Mouse (Mus musculus) MEL (cell line): ENCODE measurements around the gene Neu2. TPM values are rescaled to one million over a fixed set of nuclear protein-coding genes. Genes with fewer than 3 reads are reported as not detected.
A peak's percentile ranks its signal among the peaks of the same experiment; 100 is the strongest.

Experiments used
- DNase-seq: peaks from one replicate; pipeline ENCODE4 v3.0.0; 2011; ENCODE audit warnings: low read depth, low spot score
- H3K27ac ChIP-seq: 2 replicates; pipeline ENCODE4 v1.5.1; 2012; ENCODE audit warnings: low read depth, mild to moderate bottlenecking, control low read depth, low read length, moderate library complexity; ENCODE audit not compliant: control insufficient read depth
- H3K27me3 ChIP-seq, 2 experiments: fragments of 150-350 bp in 1 of 2; sonication (generic) in 1 of 2; 2 replicates each; pipeline ENCODE4 v1.6.1; 2012; ENCODE audit warnings: low read length in 2 of 2, mild to moderate bottlenecking in 2 of 2, improper control_type of control experiment in 1 of 2, moderate library complexity in 1 of 2; ENCODE audit not compliant: insufficient read depth in 2 of 2, control insufficient read depth in 1 of 2
- H3K36me3 ChIP-seq, 2 experiments: 2 replicates each; pipeline ENCODE4 v1.6.1; 2012 to 2014; ENCODE audit warnings: low read length in 2 of 2, improper control_type of control experiment in 1 of 2, inconsistent platforms in 1 of 2, mild to moderate bottlenecking in 1 of 2; ENCODE audit not compliant: insufficient read depth in 2 of 2, control insufficient read depth in 1 of 2
- H3K4me1 ChIP-seq, 2 experiments: fragments of 150-350 bp in 1 of 2; sonication (generic) in 1 of 2; 2 replicates each; pipeline ENCODE4 v1.6.1; 2012; ENCODE audit warnings: low read length in 2 of 2, improper control_type of control experiment in 1 of 2, mild to moderate bottlenecking in 1 of 2; ENCODE audit not compliant: insufficient read depth in 2 of 2, control insufficient read depth in 1 of 2
- H3K4me3 ChIP-seq, 2 experiments: fragments of 150-350 bp in 1 of 2; sonication (generic) in 1 of 2; 2 replicates each; pipeline ENCODE4 v1.5.1; 2012; ENCODE audit warnings: low read depth in 2 of 2, low read length in 2 of 2, mild to moderate bottlenecking in 2 of 2, moderate library complexity in 2 of 2, control low read depth in 1 of 2, improper control_type of control experiment in 1 of 2; ENCODE audit not compliant: control insufficient read depth in 1 of 2, insufficient read depth in 1 of 2
- H3K79me2 ChIP-seq: 2 replicates; pipeline ENCODE4 v1.6.1; 2012; ENCODE audit warnings: mild to moderate bottlenecking, low read length, moderate library complexity; ENCODE audit not compliant: control insufficient read depth, poor library complexity, insufficient read depth
- H3K9ac ChIP-seq: 2 replicates; pipeline ENCODE4 v1.6.1; 2012; ENCODE audit warnings: low read depth, mild to moderate bottlenecking, control low read depth, low read length, moderate library complexity; ENCODE audit not compliant: control insufficient read depth, poor library complexity, severe bottlenecking
- H3K9me3 ChIP-seq: fragments of 150-350 bp; sonication (generic); replicated peaks from 2 replicates; pipeline ENCODE4 v1.6.1; 2012; ENCODE audit warnings: mild to moderate bottlenecking, low read length, improper control_type of control experiment, moderate library complexity; ENCODE audit not compliant: insufficient read depth
- BHLHE40 ChIP-seq: IDR thresholded peaks from 2 replicates; pipeline ENCODE4 v1.6.1; 2012; ENCODE audit warnings: low read depth, mild to moderate bottlenecking, inconsistent platforms, low read length, improper control_type of control experiment, borderline replicate concordance
- CHD1 ChIP-seq: IDR thresholded peaks from 2 replicates; pipeline ENCODE4 v1.6.1; 2012; ENCODE audit warnings: low read depth, mild to moderate bottlenecking, inconsistent platforms, low read length, improper control_type of control experiment
- CHD2 ChIP-seq: IDR thresholded peaks from 2 replicates; pipeline ENCODE4 v1.6.1; 2011; ENCODE audit warnings: low read length, improper control_type of control experiment
- CTCF ChIP-seq, 3 experiments: IDR thresholded peaks in 2 of 3; conservative IDR thresholded peaks in 1 of 3; 2 replicates each; pipeline ENCODE4 v1.5.1; 2011 to 2012; ENCODE audit warnings: low read length in 3 of 3, low read depth in 2 of 3, mild to moderate bottlenecking in 2 of 3, improper control_type of control experiment in 1 of 3, inconsistent platforms in 1 of 3, mixed read lengths in 1 of 3, moderate library complexity in 1 of 3; ENCODE audit not compliant: control insufficient read depth in 1 of 3, insufficient read depth in 1 of 3, poor library complexity in 1 of 3, severe bottlenecking in 1 of 3
- ELF1 ChIP-seq: IDR thresholded peaks from 2 replicates; pipeline ENCODE4 v1.6.1; 2014; ENCODE audit warnings: low read depth, mild to moderate bottlenecking, inconsistent platforms, low read length, improper control_type of control experiment, moderate library complexity
- EP300 ChIP-seq, 2 experiments: IDR thresholded peaks; 2 replicates each; pipeline ENCODE4 v1.6.1; 2011; ENCODE audit warnings: improper control_type of control experiment in 2 of 2, low read length in 2 of 2, low read depth in 1 of 2, mild to moderate bottlenecking in 1 of 2
- ETS1 ChIP-seq: IDR thresholded peaks from 2 replicates; pipeline ENCODE4 v1.6.1; 2012; ENCODE audit warnings: low read depth, mild to moderate bottlenecking, inconsistent platforms, low read length, improper control_type of control experiment, moderate library complexity
- HCFC1 ChIP-seq: IDR thresholded peaks from 2 replicates; pipeline ENCODE4 v1.6.1; 2012; ENCODE audit warnings: low read depth, mild to moderate bottlenecking, inconsistent platforms, low read length, improper control_type of control experiment, moderate library complexity
- KAT2A ChIP-seq: conservative IDR thresholded peaks from 2 replicates; pipeline ENCODE4 v1.6.1; 2012; ENCODE audit warnings: low read depth, low read length, improper control_type of control experiment, inconsistent platforms
- MAFK ChIP-seq: IDR thresholded peaks from 2 replicates; pipeline ENCODE4 v1.6.1; 2011; ENCODE audit warnings: low read depth, mild to moderate bottlenecking, low read length, improper control_type of control experiment, borderline replicate concordance
- MAZ ChIP-seq: IDR thresholded peaks from 2 replicates; pipeline ENCODE4 v1.6.1; 2012; ENCODE audit warnings: low read depth, mild to moderate bottlenecking, inconsistent platforms, low read length, improper control_type of control experiment
- MXI1 ChIP-seq: IDR thresholded peaks from 2 replicates; pipeline ENCODE4 v1.6.1; 2011; ENCODE audit warnings: mild to moderate bottlenecking, low read depth, low read length, improper control_type of control experiment
- MYB ChIP-seq: IDR thresholded peaks from 2 replicates; pipeline ENCODE4 v1.6.1; 2011; ENCODE audit warnings: mild to moderate bottlenecking, low read depth, low read length, improper control_type of control experiment
- MYC ChIP-seq: IDR thresholded peaks from 2 replicates; pipeline ENCODE4 v1.6.1; 2011; ENCODE audit warnings: low read depth, mild to moderate bottlenecking, low read length, improper control_type of control experiment, moderate library complexity
- NELFE ChIP-seq: IDR thresholded peaks from 2 replicates; pipeline ENCODE4 v1.6.1; 2011; ENCODE audit warnings: low read depth, low read length, improper control_type of control experiment
- POLR2A ChIP-seq, 2 experiments: IDR thresholded peaks; 2 replicates each; pipeline ENCODE4 v1.6.1; 2011 to 2012; ENCODE audit warnings: low read length in 2 of 2, mild to moderate bottlenecking in 2 of 2, control low read depth in 1 of 2, improper control_type of control experiment in 1 of 2, low read depth in 1 of 2, moderate library complexity in 1 of 2; ENCODE audit not compliant: control insufficient read depth in 1 of 2, insufficient read depth in 1 of 2, poor library complexity in 1 of 2
- RAD21 ChIP-seq: IDR thresholded peaks from 2 replicates; pipeline ENCODE4 v1.6.1; 2011; ENCODE audit warnings: mild to moderate bottlenecking, low read depth, low read length, improper control_type of control experiment
- RCOR1 ChIP-seq: IDR thresholded peaks from 2 replicates; pipeline ENCODE4 v1.6.1; 2012; ENCODE audit warnings: low read depth, mild to moderate bottlenecking, inconsistent platforms, low read length, improper control_type of control experiment
- SIN3A ChIP-seq: IDR thresholded peaks from 2 replicates; pipeline ENCODE4 v1.6.1; 2012; ENCODE audit warnings: low read length, improper control_type of control experiment, inconsistent platforms
- TAL1 ChIP-seq: IDR thresholded peaks from 2 replicates; pipeline ENCODE4 v1.6.1; 2012; ENCODE audit warnings: mild to moderate bottlenecking, inconsistent platforms, low read length, moderate library complexity, mixed read lengths
- TCF12 ChIP-seq: IDR thresholded peaks from 2 replicates; pipeline ENCODE4 v1.6.1; 2014; ENCODE audit warnings: low read depth, mild to moderate bottlenecking, inconsistent platforms, low read length, improper control_type of control experiment, moderate library complexity
- UBTF ChIP-seq: IDR thresholded peaks from 2 replicates; pipeline ENCODE4 v1.6.1; 2012; ENCODE audit warnings: low read depth, mild to moderate bottlenecking, inconsistent platforms, low read length, improper control_type of control experiment, moderate library complexity, borderline replicate concordance; ENCODE audit not compliant: insufficient read depth
- ZC3H11A ChIP-seq: IDR thresholded peaks from 2 replicates; pipeline ENCODE4 v1.6.1; 2012; ENCODE audit warnings: low read depth, mild to moderate bottlenecking, inconsistent platforms, low read length, improper control_type of control experiment
- ZKSCAN1 ChIP-seq: IDR thresholded peaks from 2 replicates; pipeline ENCODE4 v1.6.1; 2012; ENCODE audit warnings: low read depth, mild to moderate bottlenecking, inconsistent platforms, low read length, improper control_type of control experiment, moderate library complexity
- ZMIZ1 ChIP-seq: IDR thresholded peaks from 2 replicates; pipeline ENCODE4 v1.6.1; 2012; ENCODE audit warnings: low read depth, mild to moderate bottlenecking, inconsistent platforms, low read length, improper control_type of control experiment, moderate library complexity
- ZNF384 ChIP-seq: IDR thresholded peaks from 2 replicates; pipeline ENCODE4 v1.6.1; 2012; ENCODE audit warnings: low read depth, mild to moderate bottlenecking, inconsistent platforms, low read length, improper control_type of control experiment
- polyA plus RNA-seq, 2 experiments: library from polyadenylated mRNA; stranded (reverse) in 1 of 2; unstranded in 1 of 2; fragments of >175 nt in 1 of 2; fragments of >200 nt in 1 of 2; gene quantifications; 2 replicates each; pipeline versions ENCODE4 v1.2.1 to v1.2.4; 2012; ENCODE audit warnings: low replicate concordance in 2 of 2, low read depth in 1 of 2; ENCODE audit not compliant: insufficient read length in 2 of 2, insufficient read depth in 1 of 2, missing spikeins in 1 of 2
- total RNA-seq: library from RNA; depleted of rRNA; stranded (reverse); fragments of 300-350 nt; gene quantifications from 2 replicates; pipeline ENCODE4 v1.2.3, GENCODE M21; 2012

Gene Neu2
- total and polyA plus RNA-seq, 3 experiments: not detected

GRCm38 (mm10) chr1:87643016-87643415, 133.3 kb downstream of the Neu2 start:
- H3K9ac ChIP-seq: no peak overlapping the region
- DNase-seq: no peak
- H3K4me3 ChIP-seq: no peak overlapping the region
- peaks cover 10% of the 10 kb centered on the region for H3K79me2 ChIP-seq
- H3K4me1 ChIP-seq: peaks cover 15 to 29% of the 10 kb centered on the region in 2 experiments
- H3K9me3 ChIP-seq: no peaks in the 10 kb centered on the region
- H3K36me3 ChIP-seq: peaks cover 4 to 43% of the 10 kb centered on the region in 2 experiments; a peak in 3 of 4 replicates
- no peak overlapping the region for H3K27ac ChIP-seq
- TF ChIP-seq UBTF (no peak), ZMIZ1 (no peak), RAD21 (no peak), TCF12 (no peak)
- H3K27me3 ChIP-seq: no peaks in the 10 kb centered on the region

GRCm38 (mm10) chr1:87645041-87645440, 135.4 kb downstream of the Neu2 start:
- TF ChIP-seq ZNF384: peak; percentile 88
- TF ChIP-seq CHD2: no peak
- TF ChIP-seq SIN3A: no peak
- TF ChIP-seq MYC: no peak
- Histone ChIP-seq H3K9me3 (no peaks in the 10 kb centered on the region), H3K27ac (peak overlapping the region; percentile 83), H3K36me3 (peaks cover 0 to 57% of the 10 kb centered on the region in 2 experiments; a peak in 2 of 4 replicates), H3K79me2 (peaks cover 9% of the 10 kb centered on the region), H3K27me3 (no peaks in the 10 kb centered on the region), H3K9ac (peak overlapping the region; percentile 47), H3K4me3 (no peak overlapping the region), H3K4me1 (peaks cover 23 to 42% of the 10 kb centered on the region in 2 experiments)
- DNase-seq: peak; percentile 45

- Histone ChIP-seq H3K9ac (peak overlapping the region; percentile 25), H3K27me3 (no peaks in the 10 kb centered on the region), H3K36me3 (peaks cover 0 to 61% of the 10 kb centered on the region in 2 experiments; a peak in 2 of 4 replicates), H3K4me3 (no peak overlapping the region), H3K79me2 (peaks cover 8% of the 10 kb centered on the region), H3K4me1 (peaks cover 28 to 48% of the 10 kb centered on the region in 2 experiments), H3K27ac (peak overlapping the region; percentile 83), H3K9me3 (no peaks in the 10 kb centered on the region)
- peak; percentile 70 for DNase-seq
- TF ChIP-seq ETS1 (peak; percentile 42; the same call in 1 of the 2 replicates), MAZ (no peak), TAL1 (no peak), CHD1 (no peak), ZKSCAN1 (no peak), BHLHE40 (no peak), MAFK (no peak), HCFC1 (0 out of 2 replicates have a peak, but pooled peaks have one; percentile 27), RCOR1 (peak; percentile 78; the same call in 1 of the 2 replicates), ZNF384 (peak; percentile 81), MXI1 (no peak), ELF1 (peak; percentile 26; the same call in 1 of the 2 replicates), CTCF (IDR thresholded peaks at IDR 0.05 in 2 of 3, conservative IDR thresholded peaks at IDR 0.05 in 1 of 3; ENCODE audit: control insufficient read depth in 1 of 3, insufficient read depth in 1 of 3, low read depth in 2 of 3, low read length in 3 of 3, poor library complexity in 1 of 3, severe bottlenecking in 1 of 3) (no peak), KAT2A (no peak), RAD21 (no peak), ZC3H11A (no peak), CHD2 (no peak), MYC (no peak), NELFE (no peak), POLR2A (IDR thresholded peaks at IDR 0.05; ENCODE audit: control insufficient read depth in 1 of 2, insufficient read depth in 1 of 2, low read depth in 1 of 2, low read length in 2 of 2, poor library complexity in 1 of 2) (no peak; a peak in 1 of 4 replicates), MYB (no peak), EP300 (IDR thresholded peaks at IDR 0.05; ENCODE audit: low read depth in 1 of 2, low read length in 2 of 2) (peak; percentile 69 to 85)
Measured at GRCm38 (mm10) chr1:87645748-87646147, 136.1 kb downstream of the Neu2 start.
